Mouse (Mus musculus): ENCODE results near the gene Nicn1. TPM values are rescaled to one million over a fixed set of nuclear protein-coding genes. Genes with fewer than 3 reads are reported as not detected.

The Nicn1 gene
- total and polyA plus RNA-seq, 3 experiments = 7.4 to 12.9 (median 9.7) TPM

DNA sequence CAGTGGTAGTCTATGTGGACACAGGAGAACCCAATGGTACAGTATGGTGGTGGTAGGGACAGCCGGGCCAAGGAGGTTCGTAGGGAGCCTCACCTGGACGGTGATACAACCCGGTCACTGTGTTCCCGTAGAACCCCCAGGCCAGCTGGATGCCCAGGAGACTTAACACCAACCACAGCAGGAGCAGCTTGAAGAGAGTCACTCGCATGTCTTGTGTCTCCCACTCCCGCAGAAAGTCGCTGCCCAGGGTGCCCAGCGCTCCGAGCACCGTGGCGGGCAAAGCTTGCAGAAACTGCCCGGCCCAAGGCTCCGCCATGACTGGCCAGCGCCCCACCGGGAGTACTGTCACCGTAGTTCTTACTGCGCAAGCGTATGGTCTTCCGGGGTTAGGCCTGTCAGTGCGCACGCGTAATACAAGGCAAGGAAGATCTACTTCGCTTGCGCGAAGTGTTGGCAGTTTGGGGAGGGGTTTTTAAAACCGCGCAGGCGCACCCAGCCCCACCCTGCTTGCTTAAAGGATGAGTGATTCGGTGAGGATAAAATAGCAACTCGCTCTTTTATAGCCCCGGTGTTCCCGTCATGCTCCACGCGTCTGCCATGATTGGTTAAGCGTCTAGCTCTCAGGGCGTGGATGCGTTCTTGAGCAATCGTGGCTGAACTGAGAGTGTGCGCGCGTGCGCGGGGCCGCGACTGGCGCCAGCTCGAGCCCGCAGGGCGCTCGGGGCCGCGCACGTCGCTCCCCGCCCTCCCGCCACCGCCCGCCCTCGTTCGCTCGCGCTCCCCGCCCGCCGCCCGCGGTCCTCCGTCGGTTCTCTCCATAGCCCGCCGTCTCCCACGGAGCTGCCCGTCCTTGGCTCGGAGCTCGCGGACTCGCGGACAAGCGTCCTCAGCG is 15.6 kb downstream of the Nicn1 start, which contains the start of the genes Rhoa and Tcta:
TSS of gene Rhoa (plus strand) at position 501 of the 892 bp plus-strand sequence.
TSS of gene Tcta (minus strand) at position 532 of the 892 bp plus-strand sequence.
- in situ Hi-C loops (cut with MboI; ENCODE audit: low pct_ligation_motif_present, low pct_unique_long_range_greater_than_20kb, low sequenced_read_pairs) = no loop called here
- H3K9ac ChIP-seq (ENCODE audit: insufficient read depth, low read depth) = peak within 1 kb of the TSS; percentile 80
- peak; percentile 100 for DNase-seq (ENCODE audit: extremely low read depth)
- no peaks in the 10 kb centered on the region for H3K9me3 ChIP-seq (replicated peaks; ENCODE audit: low read length)
- dilution Hi-C loops (cut with MboI; ENCODE audit: extremely low pct_ligation_motif_present, extremely low pct_unique_long_range_greater_than_20kb, low sequenced_read_pairs) = no loop called here
- H3K4me2 ChIP-seq (ENCODE audit: insufficient read depth, low read depth, poor library complexity, severe bottlenecking) = peak within 1 kb of the TSS; percentile 68
- TF ChIP-seq RAD21 (IDR thresholded peaks at IDR 0.05; ENCODE audit: low read depth, low read length) (no peak), MEF2A (IDR thresholded peaks at IDR 0.05; ENCODE audit: borderline replicate concordance, low read depth, low read length) (peak; percentile 97), IRF4 (IDR thresholded peaks at IDR 0.05; ENCODE audit: low read depth, low read length) (peak; percentile 54; the same call in 1 of the 2 replicates), JUND (conservative IDR thresholded peaks at IDR 0.05; ENCODE audit: low read depth, low read length) (0 out of 2 replicates have a peak, but pooled peaks have one; percentile 15), TBP (conservative IDR thresholded peaks at IDR 0.05; ENCODE audit: low read depth, low read length) (peak; percentile 98), BHLHE40 (IDR thresholded peaks at IDR 0.05; ENCODE audit: low read depth, low read length) (no peak), KAT2A (IDR thresholded peaks at IDR 0.05; ENCODE audit: insufficient replicate concordance, low read length) (no peak), USF1 (IDR thresholded peaks at IDR 0.05; ENCODE audit: low read depth, low read length) (no peak), POLR2AphosphoS2 (IDR thresholded peaks at IDR 0.05; ENCODE audit: low read depth, low read length) (peak; percentile 88), MAZ (IDR thresholded peaks at IDR 0.05; ENCODE audit: low read depth, low read length) (peak; percentile 82), ZNF384 (IDR thresholded peaks at IDR 0.05; ENCODE audit: low read depth, low read length) (no peak), ELF1 (IDR thresholded peaks at IDR 0.05; ENCODE audit: low read depth, low read length) (peak; percentile 97), NELFE (IDR thresholded peaks at IDR 0.05; ENCODE audit: low read depth, low read length) (peak; percentile 96), UBTF (IDR thresholded peaks at IDR 0.05; ENCODE audit: low read depth, low read length) (no peak), MXI1 (IDR thresholded peaks at IDR 0.05; ENCODE audit: low read depth, low read length) (peak; percentile 80), RCOR1 (conservative IDR thresholded peaks at IDR 0.05; ENCODE audit: low read depth, low read length) (peak; percentile 76; the same call in 1 of the 2 replicates), MAFK (IDR thresholded peaks at IDR 0.05; ENCODE audit: insufficient replicate concordance, low read length) (0 out of 2 replicates have a peak, but pooled peaks have one; percentile 8), CTCF (conservative IDR thresholded peaks at IDR 0.05 in 1 of 2, IDR thresholded peaks at IDR 0.05 in 1 of 2; ENCODE audit: low read depth in 2 of 2, low read length in 2 of 2) (no peak), NRF1 (IDR thresholded peaks at IDR 0.05; ENCODE audit: low read depth, low read length) (peak; percentile 93), EP300 (IDR thresholded peaks at IDR 0.05; ENCODE audit: low read length) (no peak), SMC3 (IDR thresholded peaks at IDR 0.05; ENCODE audit: low read depth, low read length) (no peak), PAX5 (IDR thresholded peaks at IDR 0.05; ENCODE audit: low read length) (no peak), E2F4 (IDR thresholded peaks at IDR 0.05; ENCODE audit: insufficient replicate concordance, low read depth, low read length) (no peak; the same call in 1 of the 2 replicates), TCF12 (IDR thresholded peaks at IDR 0.05; ENCODE audit: low read depth, low read length) (peak; percentile 87), CHD1 (IDR thresholded peaks at IDR 0.05; ENCODE audit: low read depth, low read length) (no peak), CHD2 (IDR thresholded peaks at IDR 0.05; ENCODE audit: low read length) (no peak), MYC (IDR thresholded peaks at IDR 0.05; ENCODE audit: low read depth, low read length) (0 out of 2 replicates have a peak, but pooled peaks have one; percentile 70), ZKSCAN1 (IDR thresholded peaks at IDR 0.05; ENCODE audit: borderline replicate concordance, low read depth, low read length) (no peak), ETS1 (conservative IDR thresholded peaks at IDR 0.05; ENCODE audit: low read depth, low read length) (0 out of 2 replicates have a peak, but pooled peaks have one; percentile 8), ZC3H11A (IDR thresholded peaks at IDR 0.05; ENCODE audit: low read depth, low read length) (no peak), ZMIZ1 (IDR thresholded peaks at IDR 0.05; ENCODE audit: low read depth, low read length) (no peak; the same call in 1 of the 2 replicates), JUN (IDR thresholded peaks at IDR 0.05; ENCODE audit: insufficient read depth, low read depth, low read length) (no peak), SIN3A (IDR thresholded peaks at IDR 0.05; ENCODE audit: low read length) (peak; percentile 80; the same call in 1 of the 2 replicates), HCFC1 (IDR thresholded peaks at IDR 0.05; ENCODE audit: low read depth, low read length) (peak; percentile 76), MAX (IDR thresholded peaks at IDR 0.05; ENCODE audit: low read length) (peak; percentile 36; the same call in 1 of the 2 replicates), USF2 (conservative IDR thresholded peaks at IDR 0.05; ENCODE audit: low read depth, low read length) (no peak), POLR2A (IDR thresholded peaks at IDR 0.05; ENCODE audit: low read depth, low read length) (peak; percentile 98), GABPA (IDR thresholded peaks at IDR 0.05; ENCODE audit: insufficient replicate concordance, low read depth, low read length) (no peak)
- H3K4me3 ChIP-seq (replicated peaks in 1 of 3; ENCODE audit: low read depth in 2 of 3, low read length in 2 of 3, poor library complexity in 1 of 3) = peak within 1 kb of the TSS; percentile 71 to 98 (median 81)
- peaks cover 36% of the 10 kb centered on the region for H3K79me2 ChIP-seq (replicated peaks; ENCODE audit: control insufficient read depth, extremely low read depth, insufficient read depth, poor library complexity, severe bottlenecking)
- peaks cover 17 to 36% of the 10 kb centered on the region in 2 experiments for H3K36me3 ChIP-seq (replicated peaks in 1 of 2; ENCODE audit: control insufficient read depth in 1 of 2, insufficient read depth in 1 of 2, low read length in 1 of 2)
- peaks cover 3 to 48% of the 10 kb centered on the region in 2 experiments; a peak in 3 of 4 replicates for H3K4me1 ChIP-seq (ENCODE audit: control insufficient read depth in 1 of 2, insufficient read depth in 2 of 2)
- H3K27ac ChIP-seq (ENCODE audit: insufficient read depth, low read depth) = peak within 1 kb of the TSS; percentile 90
- no peaks in the 10 kb centered on the region for H3K27me3 ChIP-seq (replicated peaks)

All from CH12.LX (cell line).